Mouse (Mus musculus): ENCODE data around the gene Lrmda. TPM values are rescaled to one million over a fixed set of nuclear protein-coding genes. Genes with fewer than 3 reads are reported as not detected.

Gene Lrmda
- polyA plus RNA-seq, 1 experiment from 2014 or later: 0.23 TPM

GRCm38 (mm10) chr14:22620191-22620590, 600.7 kb downstream of the Lrmda start:
- Histone ChIP-seq H3K27me3 (ENCODE audit: control insufficient read depth, insufficient read depth, low read length) (no peaks in the 10 kb centered on the region), H3K4me3 (ENCODE audit: low read depth, low read length) (no peak overlapping the region), H3K36me3 (ENCODE audit: control insufficient read depth, insufficient read depth, low read length) (no peaks in the 10 kb centered on the region), H3K4me2 (no peak overlapping the region), H3K9me3 (ENCODE audit: control insufficient read depth, low read length) (no peaks in the 10 kb centered on the region), H3K9ac (ENCODE audit: low read length) (no peak overlapping the region), H3K4me1 (ENCODE audit: control insufficient read depth, insufficient read depth, low read length) (no peaks in the 10 kb centered on the region), H3K27ac (ENCODE audit: low read depth, low read length) (no peak overlapping the region)
- DNase-seq (ENCODE audit: low spot score, missing footprints) (no peak), ATAC-seq (ENCODE audit: low FRiP score) (no peak)

GRCm38 (mm10) chr14:22621941-22622340, 602.4 kb downstream of the Lrmda start:
- H3K4me2 ChIP-seq: no peak overlapping the region
- H3K4me1 ChIP-seq (ENCODE audit: control insufficient read depth, insufficient read depth, low read length): no peaks in the 10 kb centered on the region
- H3K4me3 ChIP-seq (ENCODE audit: low read depth, low read length): no peak overlapping the region
- DNase-seq (ENCODE audit: low spot score, missing footprints) (peak; percentile 41), ATAC-seq (ENCODE audit: low FRiP score) (no peak)
- no peaks in the 10 kb centered on the region for H3K27me3 ChIP-seq (ENCODE audit: control insufficient read depth, insufficient read depth, low read length)
- no peak overlapping the region for H3K27ac ChIP-seq (ENCODE audit: low read depth, low read length)
- H3K36me3 ChIP-seq (ENCODE audit: control insufficient read depth, insufficient read depth, low read length): no peaks in the 10 kb centered on the region
- no peak overlapping the region for H3K9ac ChIP-seq (ENCODE audit: low read length)
- WGBS: 100% methylated on average over 3 of the region's 3 CpGs
- H3K9me3 ChIP-seq (ENCODE audit: control insufficient read depth, low read length): no peaks in the 10 kb centered on the region

GRCm38 (mm10) chr14:22627105-22627829, 607.8 kb downstream of the Lrmda start:
- 75% methylated on average over 8 of the region's 8 CpGs for WGBS
- Histone ChIP-seq H3K27ac (ENCODE audit: low read depth, low read length) (no peak overlapping the region), H3K9me3 (ENCODE audit: control insufficient read depth, low read length) (no peaks in the 10 kb centered on the region), H3K4me1 (ENCODE audit: control insufficient read depth, insufficient read depth, low read length) (no peaks in the 10 kb centered on the region), H3K4me3 (ENCODE audit: low read depth, low read length) (no peak overlapping the region), H3K9ac (ENCODE audit: low read length) (no peak overlapping the region), H3K4me2 (no peak overlapping the region), H3K36me3 (ENCODE audit: control insufficient read depth, insufficient read depth, low read length) (no peaks in the 10 kb centered on the region), H3K27me3 (ENCODE audit: control insufficient read depth, insufficient read depth, low read length) (no peaks in the 10 kb centered on the region)
- peak; percentile 37 for DNase-seq (ENCODE audit: low spot score, missing footprints)
- ATAC-seq (ENCODE audit: low FRiP score): no peak

GRCm38 (mm10) chr14:22630361-22630867, 610.9 kb downstream of the Lrmda start:
- Histone ChIP-seq H3K9ac (ENCODE audit: low read length) (no peak overlapping the region), H3K27ac (ENCODE audit: low read depth, low read length) (no peak overlapping the region), H3K4me3 (ENCODE audit: low read depth, low read length) (no peak overlapping the region), H3K9me3 (ENCODE audit: control insufficient read depth, low read length) (no peaks in the 10 kb centered on the region), H3K4me1 (ENCODE audit: control insufficient read depth, insufficient read depth, low read length) (no peaks in the 10 kb centered on the region), H3K4me2 (no peak overlapping the region), H3K36me3 (ENCODE audit: control insufficient read depth, insufficient read depth, low read length) (no peaks in the 10 kb centered on the region), H3K27me3 (ENCODE audit: control insufficient read depth, insufficient read depth, low read length) (no peaks in the 10 kb centered on the region)
- ATAC-seq (ENCODE audit: low FRiP score) (no peak), DNase-seq (ENCODE audit: low spot score, missing footprints) (peak; percentile 17)
- 94% methylated on average over 9 of the region's 9 CpGs for WGBS

- Histone ChIP-seq H3K9ac (ENCODE audit: low read length) (no peak overlapping the region), H3K4me2 (no peak overlapping the region), H3K36me3 (ENCODE audit: control insufficient read depth, insufficient read depth, low read length) (no peaks in the 10 kb centered on the region), H3K9me3 (ENCODE audit: control insufficient read depth, low read length) (no peaks in the 10 kb centered on the region), H3K27me3 (ENCODE audit: control insufficient read depth, insufficient read depth, low read length) (no peaks in the 10 kb centered on the region), H3K4me3 (ENCODE audit: low read depth, low read length) (no peak overlapping the region), H3K4me1 (ENCODE audit: control insufficient read depth, insufficient read depth, low read length) (no peaks in the 10 kb centered on the region), H3K27ac (ENCODE audit: low read depth, low read length) (no peak overlapping the region)
- DNase-seq (ENCODE audit: low spot score, missing footprints): no peak
- ATAC-seq (ENCODE audit: low FRiP score): no peak
- 81% methylated on average over 1 of the region's 1 CpGs for WGBS
Measured at GRCm38 (mm10) chr14:22633612-22634011, 614.1 kb downstream of the Lrmda start.

GRCm38 (mm10) chr14:22643494-22643893, 624.0 kb downstream of the Lrmda start:
- no peaks in the 10 kb centered on the region for H3K9me3 ChIP-seq (ENCODE audit: control insufficient read depth, low read length)
- no peak overlapping the region for H3K4me3 ChIP-seq (ENCODE audit: low read depth, low read length)
- WGBS: 80% methylated on average over 4 of the region's 4 CpGs
- H3K36me3 ChIP-seq (ENCODE audit: control insufficient read depth, insufficient read depth, low read length): no peaks in the 10 kb centered on the region
- DNase-seq (ENCODE audit: low spot score, missing footprints) (no peak), ATAC-seq (ENCODE audit: low FRiP score) (no peak)
- no peak overlapping the region for H3K9ac ChIP-seq (ENCODE audit: low read length)
- no peak overlapping the region for H3K4me2 ChIP-seq
- H3K27ac ChIP-seq (ENCODE audit: low read depth, low read length): no peak overlapping the region
- H3K27me3 ChIP-seq (ENCODE audit: control insufficient read depth, insufficient read depth, low read length): no peaks in the 10 kb centered on the region
- no peaks in the 10 kb centered on the region; the same call in 1 of the 2 replicates for H3K4me1 ChIP-seq (ENCODE audit: control insufficient read depth, insufficient read depth, low read length)

GRCm38 (mm10) chr14:22647879-22648611, 628.5 kb downstream of the Lrmda start:
- Histone ChIP-seq H3K9ac (ENCODE audit: low read length) (no peak overlapping the region), H3K36me3 (ENCODE audit: control insufficient read depth, insufficient read depth, low read length) (no peaks in the 10 kb centered on the region), H3K4me2 (no peak overlapping the region), H3K4me1 (ENCODE audit: control insufficient read depth, insufficient read depth, low read length) (peaks cover 8% of the 10 kb centered on the region), H3K4me3 (ENCODE audit: low read depth, low read length) (no peak overlapping the region), H3K9me3 (ENCODE audit: control insufficient read depth, low read length) (no peaks in the 10 kb centered on the region), H3K27me3 (ENCODE audit: control insufficient read depth, insufficient read depth, low read length) (no peaks in the 10 kb centered on the region), H3K27ac (ENCODE audit: low read depth, low read length) (no peak overlapping the region)
- no peak for ATAC-seq (ENCODE audit: low FRiP score)
- WGBS: 73% methylated on average over 9 of the region's 9 CpGs
- DNase-seq (ENCODE audit: low spot score, missing footprints): no peak

GRCm38 (mm10) chr14:22649411-22649911, 629.9 kb downstream of the Lrmda start:
- H3K4me1 ChIP-seq (ENCODE audit: control insufficient read depth, insufficient read depth, low read length): peaks cover 8% of the 10 kb centered on the region
- 30% methylated on average over 5 of the region's 5 CpGs for WGBS
- no peak overlapping the region for H3K4me3 ChIP-seq (ENCODE audit: low read depth, low read length)
- H3K9me3 ChIP-seq (ENCODE audit: control insufficient read depth, low read length): no peaks in the 10 kb centered on the region
- no peak for ATAC-seq (ENCODE audit: low FRiP score)
- no peaks in the 10 kb centered on the region for H3K36me3 ChIP-seq (ENCODE audit: control insufficient read depth, insufficient read depth, low read length)
- no peak overlapping the region for H3K4me2 ChIP-seq
- no peak overlapping the region for H3K27ac ChIP-seq (ENCODE audit: low read depth, low read length)
- H3K27me3 ChIP-seq (ENCODE audit: control insufficient read depth, insufficient read depth, low read length): no peaks in the 10 kb centered on the region
- H3K9ac ChIP-seq (ENCODE audit: low read length): no peak overlapping the region
- DNase-seq (ENCODE audit: low spot score, missing footprints): no peak

All from midbrain, embryonic 11.5 days (tissue).